Comparison of ENCODE assay signal across 8 mouse cellular contexts in genomic region chr2:142813033-142813432, GRCm38 (mm10).
A peak's percentile ranks its signal among the peaks of the same experiment; 100 is the strongest.
DNase-seq lines count a peak whose midpoint lies in the region; ATAC-seq lines count a peak whose summit lies in the region.

No protein-coding gene starts in this region.

- no peaks in the 10 kb centered on the region for H3K36me3 ChIP-seq in lung, embryonic 16.5 days (ENCODE audit: control insufficient read depth, insufficient read depth, low read length)

- H3K27ac ChIP-seq in lung, embryonic 16.5 days (ENCODE audit: low read length), result no peak overlapping the region

- H3K9ac ChIP-seq in lung, embryonic 16.5 days (ENCODE audit: low read length), result no peak overlapping the region

- H3K4me3 ChIP-seq in lung, embryonic 16.5 days (ENCODE audit: low read length), result no peak overlapping the region

- ATAC-seq in hematopoietic stem cell, adult 5-6 weeks (replicated peaks in 1 of 2; ENCODE audit: insufficient read depth in 1 of 2, low FRiP score in 2 of 2, low TSS enrichment in 1 of 2, low read depth in 1 of 2, poor library complexity in 2 of 2, severe bottlenecking in 2 of 2), result peak; percentile 53 to 58; a peak in 3 of 4 replicates
- peak; percentile 88 for ATAC-seq in lung, embryonic 16.5 days (ENCODE audit: low read depth)

- WGBS in lung, embryonic 16.5 days, result 24% methylated on average over 2 of the region's 2 CpGs

- no peaks in the 10 kb centered on the region for H3K9me3 ChIP-seq in lung, embryonic 16.5 days (ENCODE audit: control insufficient read depth, low read length)

- peak; percentile 52 for DNase-seq in A20 (ENCODE audit: low read depth, low spot score)
- DNase-seq in Muller cell, postnatal 12 days (ENCODE audit: inconsistent ontology term), result peak; percentile 56
- DNase-seq in embryo, embryonic 11 days, result peak; percentile 81
- DNase-seq in layer of hippocampus, adult 11-12 months (ENCODE audit: low spot score), result peak; percentile 76
- DNase-seq in right cerebral cortex, postnatal 10 days (ENCODE audit: low spot score in 2 of 2), result peak; percentile 68 to 75
- no peak for DNase-seq in thymus, adult 18-20 months

- H3K27me3 ChIP-seq in lung, embryonic 16.5 days (ENCODE audit: control insufficient read depth, insufficient read depth, low read depth, low read length), result no peaks in the 10 kb centered on the region

- H3K4me1 ChIP-seq in lung, embryonic 16.5 days (replicated peaks; ENCODE audit: control insufficient read depth, insufficient read depth, low read length), result no peaks in the 10 kb centered on the region

- H3K4me2 ChIP-seq in lung, embryonic 16.5 days (ENCODE audit: low read depth, low read length), result no peak overlapping the region

Comparison
In these comparisons a context has a peak if more than half of its experiments do, and no peak if none do; other contexts are left out.
1. DNase-seq: peak in A20 (single experiment), Muller cell, postnatal 12 days (single experiment), embryo, embryonic 11 days (single experiment), layer of hippocampus, adult 11-12 months (single experiment) and right cerebral cortex, postnatal 10 days (2 of 2); none in thymus, adult 18-20 months (0 of 2).